Mouse (Mus musculus): ENCODE data around the gene Vmp1.

GRCm38 (mm10) chr11:86714606-86715005 is 31.0 kb upstream of the Vmp1 start:
- TF ChIP-seq CTCF (IDR thresholded peaks at IDR 0.05; ENCODE audit: borderline replicate concordance, insufficient read depth, low read length), result no peak
- TF ChIP-seq POLR2A (IDR thresholded peaks at IDR 0.05; ENCODE audit: low read depth, low read length), result no peak
